Mouse (Mus musculus) hindbrain, embryonic 14.5 days (tissue): ENCODE measurements at regions not wholly inside any gene's neighbourhood (a gene's known extent, or its start where the extent isn't known, plus 50 kb on each side); places are given as distances from the start of the nearest gene placed in this dataset.

Experiments used
- ATAC-seq: fragments of 200-750 bp; cut with Nextera tagmentation; 2 replicates; pipeline ENCODE4 v1.8.0; 2017; ENCODE audit warnings: moderate number of reproducible peaks, mild to moderate bottlenecking, moderate TSS enrichment, moderate library complexity; ENCODE audit not compliant: low FRiP score
- DNase-seq: peaks from one replicate; pipeline ENCODE4 v3.0.0-alpha.2; 2015; ENCODE audit warnings: low spot score
- H3K27ac ChIP-seq: fragments of 300-500 bp; sonication (generic); 2 replicates; pipeline ENCODE4 v1.5.1; 2014; ENCODE audit warnings: mild to moderate bottlenecking, moderate library complexity
- H3K27me3 ChIP-seq: fragments of 300-500 bp; sonication (generic); 2 replicates; pipeline ENCODE4 v1.6.1; 2014; ENCODE audit warnings: mild to moderate bottlenecking, low read length, mixed read lengths; ENCODE audit not compliant: control insufficient read depth, insufficient read depth
- H3K36me3 ChIP-seq: fragments of 300-500 bp; sonication (generic); replicated peaks from 2 replicates; pipeline ENCODE4 v1.6.1; 2014; ENCODE audit not compliant: control insufficient read depth, insufficient read depth
- H3K4me1 ChIP-seq: fragments of 300-500 bp; sonication (generic); replicated peaks from 2 replicates; pipeline ENCODE4 v1.6.1; 2014; ENCODE audit warnings: antibody characterized with exemption, low read length, mixed read lengths; ENCODE audit not compliant: control insufficient read depth, insufficient read depth
- H3K4me2 ChIP-seq: fragments of 300-500 bp; sonication (generic); replicated peaks from 2 replicates; pipeline ENCODE4 v1.6.1; 2014; ENCODE audit warnings: mild to moderate bottlenecking, moderate library complexity
- H3K4me3 ChIP-seq: fragments of 300-500 bp; sonication (generic); replicated peaks from 2 replicates; pipeline ENCODE4 v1.5.1; 2014; ENCODE audit warnings: mild to moderate bottlenecking, low read length
- H3K9ac ChIP-seq: fragments of 300-500 bp; sonication (generic); 2 replicates; pipeline ENCODE4 v1.6.1; 2014
- H3K9me3 ChIP-seq: fragments of 300-500 bp; sonication (generic); 2 replicates; pipeline ENCODE4 v1.6.1; 2016; ENCODE audit warnings: low read length; ENCODE audit not compliant: control insufficient read depth
- WGBS: fragments of 180-500 bp; shearing (Covaris S2); extraction: QIAGEN DNeasy Blood & Tissue Kit; methylation state at CpG from one replicate; pipeline ENCODE4 v1.1.7; 2014; 5-methylcytosine and 5-hydroxymethylcytosine counted together

- H3K4me3 ChIP-seq, result no peak overlapping the region
- 36% methylated on average over 3 of the region's 3 CpGs for WGBS
- H3K27me3 ChIP-seq, result no peaks in the 10 kb centered on the region
- no peaks in the 10 kb centered on the region for H3K36me3 ChIP-seq
- no peak overlapping the region for H3K4me2 ChIP-seq
- H3K9me3 ChIP-seq, result no peaks in the 10 kb centered on the region; the same call in 1 of the 2 replicates
- DNase-seq (no peak), ATAC-seq (no peak)
- H3K4me1 ChIP-seq, result 0 out of 2 replicates have a peak, but pooled peaks cover 2% of the 10 kb centered on the region
- no peak overlapping the region for H3K9ac ChIP-seq
- no peak overlapping the region for H3K27ac ChIP-seq
Measured at GRCm38 (mm10) chr11:110781492-110782276, 186.1 kb upstream of the Kcnj16 start.

GRCm38 (mm10) chr11:110789537-110789936 lies 178.3 kb upstream of the Kcnj16 start:
- DNase-seq (no peak), ATAC-seq (no peak)
- no peak overlapping the region for H3K4me2 ChIP-seq
- WGBS, result 79% methylated on average over 4 of the region's 4 CpGs
- H3K4me3 ChIP-seq, result no peak overlapping the region
- no peak overlapping the region for H3K27ac ChIP-seq
- no peaks in the 10 kb centered on the region for H3K27me3 ChIP-seq
- no peaks in the 10 kb centered on the region for H3K36me3 ChIP-seq
- H3K4me1 ChIP-seq, result no peaks in the 10 kb centered on the region
- no peaks in the 10 kb centered on the region; the same call in 1 of the 2 replicates for H3K9me3 ChIP-seq
- H3K9ac ChIP-seq, result no peak overlapping the region

GRCm38 (mm10) chr11:110799887-110800578 lies 167.8 kb upstream of the Kcnj16 start:
- Histone ChIP-seq H3K4me1 (no peaks in the 10 kb centered on the region), H3K9me3 (no peaks in the 10 kb centered on the region), H3K9ac (no peak overlapping the region), H3K27me3 (no peaks in the 10 kb centered on the region), H3K4me3 (no peak overlapping the region), H3K27ac (no peak overlapping the region), H3K36me3 (no peaks in the 10 kb centered on the region), H3K4me2 (no peak overlapping the region)
- ATAC-seq (no peak), DNase-seq (no peak)
- WGBS, result 55% methylated on average over 8 of the region's 8 CpGs

- WGBS, result 96% methylated on average over 7 of the region's 7 CpGs
- Histone ChIP-seq H3K27me3 (no peaks in the 10 kb centered on the region), H3K4me2 (no peak overlapping the region), H3K9me3 (no peaks in the 10 kb centered on the region), H3K9ac (no peak overlapping the region), H3K27ac (no peak overlapping the region), H3K4me1 (no peaks in the 10 kb centered on the region), H3K36me3 (no peaks in the 10 kb centered on the region), H3K4me3 (no peak overlapping the region)
- no peak for DNase-seq
- no peak for ATAC-seq
Measured at GRCm38 (mm10) chr11:110802013-110802412, 165.8 kb upstream of the Kcnj16 start.

GRCm38 (mm10) chr11:110804079-110804478 lies 163.8 kb upstream of the Kcnj16 start:
- H3K27ac ChIP-seq, result no peak overlapping the region
- no peak for DNase-seq
- 98% methylated on average over 1 of the region's 1 CpGs for WGBS
- H3K9ac ChIP-seq, result no peak overlapping the region
- no peak overlapping the region for H3K4me2 ChIP-seq
- H3K4me1 ChIP-seq, result no peaks in the 10 kb centered on the region
- H3K27me3 ChIP-seq, result no peaks in the 10 kb centered on the region
- no peaks in the 10 kb centered on the region for H3K9me3 ChIP-seq
- ATAC-seq, result no peak
- no peak overlapping the region for H3K4me3 ChIP-seq
- H3K36me3 ChIP-seq, result no peaks in the 10 kb centered on the region

GRCm38 (mm10) chr11:110813137-110813536 lies 154.7 kb upstream of the Kcnj16 start:
- DNase-seq, result no peak
- no peaks in the 10 kb centered on the region for H3K27me3 ChIP-seq
- H3K4me1 ChIP-seq, result no peaks in the 10 kb centered on the region
- no peaks in the 10 kb centered on the region for H3K36me3 ChIP-seq
- WGBS, result 88% methylated on average over 6 of the region's 6 CpGs
- ATAC-seq, result no peak
- no peak overlapping the region for H3K27ac ChIP-seq
- H3K9me3 ChIP-seq, result no peaks in the 10 kb centered on the region
- H3K4me3 ChIP-seq, result no peak overlapping the region
- H3K9ac ChIP-seq, result no peak overlapping the region
- H3K4me2 ChIP-seq, result no peak overlapping the region

GRCm38 (mm10) chr11:110814732-110815131 lies 153.1 kb upstream of the Kcnj16 start:
- no peak for DNase-seq
- Histone ChIP-seq H3K27ac (no peak overlapping the region), H3K9ac (no peak overlapping the region), H3K4me2 (no peak overlapping the region), H3K9me3 (no peaks in the 10 kb centered on the region), H3K36me3 (no peaks in the 10 kb centered on the region), H3K27me3 (no peaks in the 10 kb centered on the region), H3K4me3 (no peak overlapping the region), H3K4me1 (no peaks in the 10 kb centered on the region)
- 93% methylated on average over 9 of the region's 9 CpGs for WGBS
- ATAC-seq, result no peak

- Histone ChIP-seq H3K27ac (no peak overlapping the region), H3K36me3 (no peaks in the 10 kb centered on the region), H3K4me2 (no peak overlapping the region), H3K4me1 (no peaks in the 10 kb centered on the region), H3K9me3 (no peaks in the 10 kb centered on the region), H3K27me3 (no peaks in the 10 kb centered on the region), H3K4me3 (no peak overlapping the region), H3K9ac (no peak overlapping the region)
- WGBS, result 83% methylated on average over 7 of the region's 7 CpGs
- DNase-seq (no peak), ATAC-seq (no peak)
Measured at GRCm38 (mm10) chr11:110815206-110815605, 152.6 kb upstream of the Kcnj16 start.

- ATAC-seq (no peak), DNase-seq (no peak)
- Histone ChIP-seq H3K9me3 (no peaks in the 10 kb centered on the region), H3K27me3 (no peaks in the 10 kb centered on the region), H3K4me3 (no peak overlapping the region), H3K4me1 (no peaks in the 10 kb centered on the region), H3K27ac (no peak overlapping the region), H3K36me3 (no peaks in the 10 kb centered on the region), H3K4me2 (no peak overlapping the region), H3K9ac (no peak overlapping the region)
- WGBS, result 79% methylated on average over 5 of the region's 5 CpGs
Measured at GRCm38 (mm10) chr11:110828584-110828983, 139.2 kb upstream of the Kcnj16 start.
